Mouse (Mus musculus) testis, postnatal 10 days (tissue): ENCODE measurements around the gene Kpna4.

Source experiments
- DNase-seq: peaks from one replicate; pipeline ENCODE4 v3.0.0; 2021; ENCODE audit warnings: low spot score

The Kpna4 gene

DNA sequence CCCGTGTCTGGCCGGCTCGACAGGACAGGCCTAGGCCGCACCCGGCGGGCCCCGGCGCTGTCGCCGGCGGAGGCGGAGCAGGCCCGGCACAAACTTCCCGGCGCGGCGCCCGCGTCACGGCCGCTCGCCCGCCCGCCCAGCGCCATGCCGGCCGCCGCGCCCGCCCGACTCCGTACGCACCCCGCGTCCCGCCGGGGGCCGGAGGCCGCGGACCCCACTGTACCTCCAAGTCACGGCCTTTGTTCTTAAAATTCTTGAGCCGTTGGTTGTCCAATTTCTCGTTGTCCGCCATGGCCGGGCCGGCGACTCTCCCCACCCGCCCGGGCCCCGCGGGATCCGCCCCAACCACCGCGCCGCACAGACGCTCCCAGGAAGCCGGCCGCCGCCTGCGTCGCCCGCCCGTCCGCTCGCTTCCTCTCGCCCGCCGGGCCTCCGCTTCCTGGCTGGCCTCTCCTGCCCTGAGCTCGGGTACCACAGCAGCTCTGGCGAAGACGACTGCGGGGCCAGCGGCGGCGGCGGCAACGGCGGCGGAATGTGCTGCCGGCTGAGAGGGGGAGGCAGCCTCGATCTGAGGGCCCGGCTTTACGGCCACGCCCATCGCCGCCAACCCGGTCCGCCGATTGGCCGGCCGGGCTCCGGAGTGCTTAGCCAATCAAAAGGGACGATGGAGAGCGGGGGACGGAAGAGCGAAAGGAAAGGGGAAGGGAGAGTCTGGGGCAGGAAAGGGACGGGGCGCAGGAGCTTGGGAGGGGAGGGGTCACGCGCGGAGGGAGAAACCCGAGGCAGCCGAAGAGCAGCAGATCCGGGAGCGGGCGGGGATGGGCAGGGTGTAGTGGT lies at the start of gene Kpna4:
TSS of gene Kpna4 (minus strand) at position 605 of the 837 bp plus-strand sequence.
- peak; percentile 93 for DNase-seq

DNA sequence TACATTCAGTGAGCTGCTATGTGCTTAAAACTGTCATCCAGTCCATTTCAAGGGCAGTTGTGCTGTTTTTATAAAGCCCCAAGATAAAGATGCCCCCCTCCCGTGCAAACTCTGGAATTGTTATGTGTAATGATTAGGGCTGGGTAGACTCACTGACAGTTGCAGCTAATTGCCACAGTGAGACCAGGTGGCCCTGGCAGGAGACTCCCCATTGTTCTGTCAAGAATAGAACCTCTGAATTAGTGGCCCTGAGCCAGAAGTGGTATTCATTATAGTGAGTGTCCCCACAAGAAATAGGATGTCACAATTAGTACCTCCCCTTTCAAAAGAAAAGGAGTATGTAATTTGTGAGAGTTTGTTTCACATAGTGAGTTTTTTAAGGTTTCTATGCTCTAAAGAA lies 48.3 kb upstream of the Kpna4 start:
- DNase-seq = no peak

GRCm38 (mm10) chr3:69171123-69171522 lies 44.2 kb upstream of the Kpna4 start:
- DNase-seq = no peak

DNA sequence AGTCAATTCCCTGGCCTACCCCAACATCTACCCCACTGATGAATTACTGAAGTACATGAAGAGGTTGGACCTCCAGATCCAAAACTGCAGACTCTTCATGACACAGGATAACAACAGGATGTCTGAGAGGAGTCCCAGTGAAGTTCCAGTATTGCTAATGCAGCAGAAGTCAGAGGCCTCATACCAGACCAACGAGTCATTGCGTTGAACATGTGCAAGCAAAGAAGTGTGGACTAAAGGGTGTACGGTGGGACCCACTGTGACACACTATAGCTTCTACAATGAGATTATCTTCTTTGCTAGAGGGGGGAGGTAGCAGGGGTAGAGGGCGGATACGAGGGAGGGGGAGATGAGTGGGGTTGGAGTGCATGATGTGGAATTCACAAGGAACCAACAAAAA lies 42.9 kb upstream of the Kpna4 start:
- no peak for DNase-seq

- no peak for DNase-seq
These were observed 41.8 kb upstream of the Kpna4 start for GRCm38 (mm10) chr3:69168724-69169123.

DNA sequence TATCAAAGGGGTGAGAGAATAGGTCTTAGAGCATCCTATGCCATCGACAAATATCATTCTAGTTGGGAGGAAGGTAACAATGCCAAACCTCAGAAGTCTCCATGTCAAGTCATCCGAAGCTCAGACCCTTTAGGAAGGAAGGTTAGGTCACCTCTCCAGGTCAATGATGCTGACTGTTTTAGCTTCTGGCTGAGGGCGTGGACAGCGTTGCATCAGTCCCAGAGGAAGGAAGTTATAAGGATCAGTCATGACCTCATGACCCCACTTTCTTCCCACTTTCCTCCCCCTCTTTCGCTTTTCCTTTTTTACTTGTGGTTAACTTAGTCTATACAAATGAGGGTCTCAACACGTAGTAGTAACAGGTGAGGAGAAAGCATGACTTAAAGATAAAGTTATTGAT lies 36.1 kb upstream of the Kpna4 start:
- no peak for DNase-seq

- DNase-seq = no peak
These were observed 33.5 kb upstream of the Kpna4 start for GRCm38 (mm10) chr3:69160429-69160828.

- DNase-seq = no peak
These were observed 32.6 kb upstream of the Kpna4 start for GRCm38 (mm10) chr3:69159501-69159900.

GRCm38 (mm10) chr3:69157886-69158285 lies 31.0 kb upstream of the Kpna4 start:
- no peak for DNase-seq

GRCm38 (mm10) chr3:69156484-69156883 lies 29.6 kb upstream of the Kpna4 start:
- no peak for DNase-seq

DNA sequence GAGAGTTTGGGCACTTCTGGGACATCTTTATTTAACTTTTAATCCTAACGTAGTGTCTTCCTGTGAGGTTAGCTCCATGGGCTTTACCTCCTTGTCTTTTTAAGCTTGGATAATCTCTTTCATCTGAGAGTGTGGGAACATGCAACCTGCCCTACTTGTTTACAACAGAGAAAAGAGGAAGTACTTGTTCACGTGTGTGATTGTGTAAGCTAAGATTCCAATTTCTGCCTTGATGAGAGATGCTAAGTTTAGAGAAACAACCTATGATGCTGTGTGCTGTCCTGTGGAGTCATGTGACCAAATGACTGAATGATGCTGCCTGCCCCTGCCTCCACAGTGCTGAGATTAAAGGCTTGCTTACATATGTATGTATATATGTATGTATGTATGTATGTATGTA lies 27.8 kb upstream of the Kpna4 start:
- DNase-seq = no peak

GRCm38 (mm10) chr3:69150921-69151320 lies 24.0 kb upstream of the Kpna4 start:
- DNase-seq = no peak

DNA sequence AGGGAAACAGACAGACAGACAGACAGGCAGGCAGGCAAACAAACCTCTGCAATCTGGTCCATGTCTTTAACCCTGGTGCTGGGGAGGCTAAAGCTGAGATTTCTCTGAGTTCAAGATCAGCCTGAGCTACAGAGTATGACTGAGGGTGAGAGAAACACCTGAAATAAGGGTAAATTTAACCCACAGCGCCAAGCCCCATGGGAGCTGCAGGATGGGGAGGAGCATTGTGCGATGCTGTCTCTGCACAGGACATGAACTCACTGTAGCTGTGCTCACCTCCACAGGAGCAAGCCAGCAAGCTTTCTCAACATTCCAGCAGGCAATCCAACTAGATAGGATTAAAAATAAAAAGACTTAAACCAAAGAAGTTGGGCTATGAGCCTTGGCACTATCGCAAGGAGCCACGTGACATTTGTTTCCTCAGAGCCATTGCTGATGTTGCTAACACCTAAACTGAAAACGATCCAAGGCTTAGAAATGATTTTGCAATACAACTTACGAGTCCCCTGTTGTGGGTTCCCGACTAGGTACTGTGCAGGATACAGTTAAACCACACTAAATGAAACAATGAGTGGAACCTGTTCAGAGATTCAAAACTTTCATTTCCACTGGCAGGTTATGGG lies 15.6 kb upstream of the Kpna4 start:
- no peak for DNase-seq

DNA sequence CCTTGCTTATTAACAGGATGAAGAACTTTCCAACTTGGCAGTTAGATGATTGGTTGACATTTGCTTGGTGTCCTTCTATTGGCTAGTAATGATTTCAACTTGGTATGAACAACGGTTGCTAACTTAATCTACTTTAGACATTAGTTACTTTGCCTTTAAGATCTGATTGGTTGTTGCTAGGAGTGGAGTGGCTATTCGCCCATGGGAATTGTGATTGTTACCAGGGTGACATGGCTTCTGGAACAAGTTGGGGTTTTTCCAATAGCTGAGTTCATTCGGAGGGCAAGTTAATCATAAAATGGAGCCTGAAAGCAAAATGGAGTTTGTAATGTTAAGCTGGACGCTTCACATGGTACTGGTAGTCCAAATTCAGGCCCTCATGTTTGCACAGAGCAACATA lies 13.9 kb upstream of the Kpna4 start:
- DNase-seq = no peak

DNA sequence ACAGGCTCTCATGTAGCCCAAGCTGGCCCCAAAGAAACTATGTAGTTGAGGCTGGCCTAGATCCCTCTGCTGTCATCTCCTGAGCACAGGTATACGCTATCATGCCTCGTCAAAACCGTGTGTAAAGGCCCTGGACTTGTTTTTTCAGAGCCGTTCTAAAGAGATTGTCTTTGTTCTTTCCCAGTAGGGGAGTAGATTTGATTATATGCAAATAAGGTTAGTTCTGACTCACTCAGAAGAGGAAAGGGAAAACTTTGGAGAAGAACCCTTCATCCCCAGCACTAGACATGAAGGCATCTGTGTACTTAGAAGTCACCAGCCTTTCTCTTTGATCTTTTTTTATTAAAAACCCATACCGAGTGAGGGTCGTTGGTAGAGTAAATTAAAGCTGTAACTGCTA lies 9.1 kb upstream of the Kpna4 start:
- DNase-seq = no peak

DNA sequence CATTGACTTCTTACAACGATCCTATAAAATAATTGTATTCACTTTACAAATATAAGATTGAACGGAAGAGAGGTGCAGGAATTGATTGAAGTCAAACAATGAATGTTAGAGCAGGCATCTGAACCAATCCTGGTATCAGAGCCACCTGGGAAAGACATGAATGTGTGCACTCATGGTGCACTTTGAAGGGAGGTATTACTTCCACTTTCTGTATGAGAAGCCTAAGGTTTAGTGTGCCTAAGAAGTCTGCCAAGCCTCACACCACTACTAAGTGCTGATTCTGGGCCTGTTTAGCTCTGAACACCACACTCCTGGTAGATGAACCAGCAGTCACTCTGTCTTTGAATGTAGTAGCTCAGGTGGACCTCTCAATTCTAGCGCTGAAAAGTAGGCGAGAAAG lies 4.1 kb upstream of the Kpna4 start:
- DNase-seq = no peak

GRCm38 (mm10) chr3:69127693-69128092 lies 780 bp upstream of the Kpna4 start:
- no peak for DNase-seq

DNA sequence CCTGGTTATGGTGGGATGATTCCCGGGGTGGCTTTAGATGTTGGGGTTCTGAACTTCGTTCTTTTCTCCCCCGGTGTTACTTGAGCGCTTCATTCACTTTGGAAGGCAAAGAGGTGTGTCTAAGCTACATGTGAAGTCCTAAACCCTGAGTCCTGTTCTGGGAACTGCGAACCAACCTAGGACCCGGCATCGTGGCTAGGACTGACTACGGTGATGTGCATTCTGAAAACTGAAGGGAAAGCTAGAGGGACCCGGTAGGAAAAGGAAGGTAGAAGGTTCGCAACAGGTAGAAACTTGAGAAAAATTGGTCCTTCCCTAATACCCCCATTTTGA lies 399 bp upstream of the Kpna4 start:
- DNase-seq = no peak

GRCm38 (mm10) chr3:69125891-69126508 lies 913 bp downstream of the Kpna4 start:
- DNase-seq = peak; percentile 47

- DNase-seq = no peak
These were observed 1.5 kb downstream of the Kpna4 start for GRCm38 (mm10) chr3:69125461-69125860.

- no peak for DNase-seq
These were observed 8.1 kb downstream of the Kpna4 start for GRCm38 (mm10) chr3:69118827-69119226.

DNA sequence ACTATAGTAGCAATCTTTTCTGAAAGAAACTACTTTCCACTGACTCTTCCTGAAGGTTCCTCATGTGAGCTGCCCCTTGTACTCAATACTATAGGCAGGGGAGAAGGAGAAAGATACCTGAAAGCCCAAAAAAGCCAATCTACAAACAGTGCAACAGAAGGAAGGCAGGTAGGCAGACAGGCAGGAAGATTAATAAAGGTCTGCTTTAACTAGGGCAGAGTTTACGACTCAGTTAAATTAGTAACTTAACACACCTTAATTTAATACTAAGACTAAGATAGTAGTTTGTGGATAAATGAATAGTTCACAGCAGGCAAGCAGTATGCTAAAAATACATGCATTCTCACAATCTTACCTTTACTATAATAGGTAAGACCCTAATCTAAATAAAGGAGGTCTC lies 12.2 kb downstream of the Kpna4 start:
- no peak for DNase-seq

GRCm38 (mm10) chr3:69113956-69114355 lies 13.0 kb downstream of the Kpna4 start:
- DNase-seq = no peak
